Mouse (Mus musculus): ENCODE data around the gene Syvn1.

The Syvn1 gene

GRCm38 (mm10) chr19:6070571-6071250 lies 24.3 kb downstream of the Syvn1 start:
- no peak for DNase-seq

GRCm38 (mm10) chr19:6071261-6071660 lies 24.9 kb downstream of the Syvn1 start:
- no peak for DNase-seq

- DNase-seq: no peak
Observed at GRCm38 (mm10) chr19:6073889-6074288, 27.5 kb downstream of the Syvn1 start.

GRCm38 (mm10) chr19:6076564-6077393 lies 30.4 kb downstream of the Syvn1 start, which contains the start of gene Vps51:
TSS of gene Vps51 (minus strand) at chr19:6077231.
- DNase-seq: peak; percentile 78

- DNase-seq: no peak
Observed at GRCm38 (mm10) chr19:6079983-6080480, 33.7 kb downstream of the Syvn1 start, which contains the start of gene Tmem262. TSS of gene Tmem262 (plus strand) at chr19:6080033.

GRCm38 (mm10) chr19:6082156-6082555 lies 35.8 kb downstream of the Syvn1 start, which contains the start of gene Gm28374:
TSS of gene Gm28374 (minus strand) at chr19:6082256.
- DNase-seq: no peak

GRCm38 (mm10) chr19:6084478-6085248 lies 38.3 kb downstream of the Syvn1 start, which contains the start of the genes Zfpl1 and Cdca5:
TSS of gene Zfpl1 (minus strand) at chr19:6084956.
TSS of gene Cdca5 (plus strand) at chr19:6084983.
- DNase-seq: peak; percentile 97

GRCm38 (mm10) chr19:6085417-6085879 lies 39.1 kb downstream of the Syvn1 start:
- DNase-seq: no peak

- DNase-seq: no peak
Observed at GRCm38 (mm10) chr19:6088841-6089240, 42.5 kb downstream of the Syvn1 start.

- DNase-seq: no peak
Observed at GRCm38 (mm10) chr19:6094119-6094518, 47.7 kb downstream of the Syvn1 start, which contains the start of gene AC131692.1. TSS of gene AC131692.1 (plus strand) at chr19:6094419.

- no peak for DNase-seq
Observed at GRCm38 (mm10) chr19:6097847-6098246, 51.5 kb downstream of the Syvn1 start.

- DNase-seq: no peak
Observed at GRCm38 (mm10) chr19:6101186-6101585, 54.8 kb downstream of the Syvn1 start.

GRCm38 (mm10) chr19:6102169-6102853 lies 55.9 kb downstream of the Syvn1 start:
- no peak for DNase-seq

Measured in cerebellum, adult 11 months (tissue).